Mouse (Mus musculus): Measurements from ENCODE around the gene Usp48. TPM values are rescaled to one million over a fixed set of nuclear protein-coding genes. Genes with fewer than 3 reads are reported as not detected.
"Not testable (repeated sequence)": the region's sequence is repeated elsewhere in the genome, so short reads cannot be mapped to it uniquely, and the experiment has no call there.

The Usp48 gene
- polyA plus RNA-seq, 1 experiment from 2014 or later, result 74.2 TPM

GRCm38 (mm10) chr4:137577486-137577885 is 16.1 kb upstream of the Usp48 start:
- no peak overlapping the region for H3K9ac ChIP-seq
- TF ChIP-seq CTCF (IDR thresholded peaks at IDR 0.05; ENCODE audit: low read depth), result no peak
- ATAC-seq (ENCODE audit: insufficient read depth) (no peak), DNase-seq (no peak)
- no peaks in the 10 kb centered on the region for H3K9me3 ChIP-seq (ENCODE audit: low read depth, low read length)
- H3K27ac ChIP-seq (ENCODE audit: low read depth), result no peak overlapping the region
- H3K27me3 ChIP-seq (ENCODE audit: insufficient read depth, low read length), result peaks cover 4% of the 10 kb centered on the region; the same call in 1 of the 2 replicates
- no peak overlapping the region for H3K4me2 ChIP-seq
- H3K36me3 ChIP-seq (ENCODE audit: insufficient read depth), result 0 out of 2 replicates have a peak, but pooled peaks cover 3% of the 10 kb centered on the region
- H3K4me3 ChIP-seq (ENCODE audit: low read depth, low read length), result no peak overlapping the region
- WGBS, result 96% methylated on average over 12 of the region's 12 CpGs
- H3K4me1 ChIP-seq (ENCODE audit: insufficient read depth), result no peaks in the 10 kb centered on the region

GRCm38 (mm10) chr4:137578181-137578845 is 15.2 kb upstream of the Usp48 start:
- Histone ChIP-seq H3K4me3 (ENCODE audit: low read depth, low read length) (peak overlapping the region; percentile 29), H3K4me2 (peak overlapping the region; percentile 62), H3K27me3 (ENCODE audit: insufficient read depth, low read length) (peaks cover 4% of the 10 kb centered on the region; the same call in 1 of the 2 replicates), H3K36me3 (ENCODE audit: insufficient read depth) (no peaks in the 10 kb centered on the region), H3K4me1 (ENCODE audit: insufficient read depth) (no peaks in the 10 kb centered on the region), H3K27ac (ENCODE audit: low read depth) (no peak overlapping the region), H3K9ac (no peak overlapping the region), H3K9me3 (ENCODE audit: low read depth, low read length) (no peaks in the 10 kb centered on the region)
- TF ChIP-seq CTCF (IDR thresholded peaks at IDR 0.05; ENCODE audit: low read depth), result peak; percentile 85
- 3% methylated on average over 39 of the region's 39 CpGs for WGBS
- DNase-seq, result peak; percentile 72
- peak; percentile 59 for ATAC-seq (ENCODE audit: insufficient read depth)

DNA sequence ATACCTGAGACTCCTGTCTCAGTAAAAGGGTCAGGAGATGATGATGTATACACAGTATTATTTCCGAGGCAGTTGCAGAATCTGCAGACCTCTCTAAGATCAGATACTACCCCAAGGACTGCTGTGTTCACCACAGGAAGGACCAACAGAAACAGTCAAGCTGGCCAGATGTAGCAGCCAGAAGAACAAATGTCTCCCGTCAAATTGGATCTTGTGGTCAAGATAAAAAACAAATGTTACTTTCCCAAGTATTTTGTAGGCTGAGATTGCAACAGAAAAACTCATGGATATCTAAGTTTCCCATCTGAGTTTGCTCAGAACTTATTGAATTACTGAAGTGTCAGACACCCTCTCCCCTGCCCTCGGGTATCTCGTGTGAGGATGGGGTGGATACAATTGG is 13.8 kb upstream of the Usp48 start:
- no peak for TF ChIP-seq CTCF (IDR thresholded peaks at IDR 0.05; ENCODE audit: low read depth)
- Histone ChIP-seq H3K27me3 (ENCODE audit: insufficient read depth, low read length) (peaks cover 4% of the 10 kb centered on the region; the same call in 1 of the 2 replicates), H3K4me2 (no peak overlapping the region), H3K9me3 (ENCODE audit: low read depth, low read length) (no peaks in the 10 kb centered on the region), H3K9ac (no peak overlapping the region), H3K36me3 (ENCODE audit: insufficient read depth) (no peaks in the 10 kb centered on the region), H3K4me1 (ENCODE audit: insufficient read depth) (no peaks in the 10 kb centered on the region), H3K27ac (ENCODE audit: low read depth) (no peak overlapping the region), H3K4me3 (ENCODE audit: low read depth, low read length) (no peak overlapping the region)
- ATAC-seq (ENCODE audit: insufficient read depth) (no peak), DNase-seq (peak; percentile 33)
- 38% methylated on average over 4 of the region's 4 CpGs for WGBS

DNA sequence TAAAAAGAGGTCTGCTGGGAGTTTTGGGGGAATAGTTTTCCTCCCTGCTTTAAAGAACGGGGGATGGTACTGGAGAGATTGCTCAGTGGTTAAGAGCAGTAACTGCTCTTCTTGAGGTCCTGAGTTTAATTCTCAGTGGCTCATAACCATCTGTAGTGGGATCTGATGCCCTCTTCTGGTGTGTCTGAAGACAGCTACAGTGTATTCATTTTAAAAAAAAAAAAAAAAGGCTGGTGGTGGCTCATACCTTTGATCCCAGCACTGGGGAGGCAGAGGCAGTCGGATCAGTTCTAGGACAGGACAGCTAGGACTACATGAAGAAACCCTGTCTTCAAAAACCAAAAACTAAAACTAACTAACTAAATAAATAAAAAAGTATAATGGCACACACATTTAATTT is 13.3 kb upstream of the Usp48 start:
- 67% methylated on average over 2 of the region's 2 CpGs for WGBS
- Histone ChIP-seq H3K36me3 (ENCODE audit: insufficient read depth) (no peaks in the 10 kb centered on the region), H3K27me3 (ENCODE audit: insufficient read depth, low read length) (peaks cover 4% of the 10 kb centered on the region; the same call in 1 of the 2 replicates), H3K4me2 (no peak overlapping the region), H3K4me3 (ENCODE audit: low read depth, low read length) (no peak overlapping the region), H3K9ac (no peak overlapping the region), H3K27ac (ENCODE audit: low read depth) (no peak overlapping the region), H3K4me1 (ENCODE audit: insufficient read depth) (no peaks in the 10 kb centered on the region), H3K9me3 (ENCODE audit: low read depth, low read length) (no peaks in the 10 kb centered on the region)
- no peak for TF ChIP-seq CTCF (IDR thresholded peaks at IDR 0.05; ENCODE audit: low read depth)
- DNase-seq, result no peak
- no peak for ATAC-seq (ENCODE audit: insufficient read depth)

DNA sequence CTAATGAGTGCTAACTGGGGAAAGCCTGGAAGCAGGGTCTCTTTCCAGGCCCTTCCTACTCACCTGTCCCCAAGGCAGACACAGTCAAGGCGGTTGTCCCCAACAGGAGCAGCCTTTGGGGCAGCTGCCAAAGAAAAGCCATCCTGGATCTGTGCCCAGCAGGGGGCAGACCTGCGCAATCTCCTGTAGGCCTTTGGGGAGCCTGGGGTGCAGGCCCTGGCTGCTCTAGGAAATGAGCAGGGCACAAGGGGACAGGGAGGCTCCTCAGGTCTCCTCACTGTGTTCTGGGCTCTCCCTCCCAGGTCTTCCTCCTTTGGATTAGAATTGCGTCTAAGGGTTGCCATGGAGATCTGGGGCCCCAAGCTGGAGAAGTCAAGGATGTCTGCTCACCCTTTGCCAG is 11.7 kb upstream of the Usp48 start:
- ATAC-seq (ENCODE audit: insufficient read depth), result no peak
- H3K4me3 ChIP-seq (ENCODE audit: low read depth, low read length), result no peak overlapping the region
- peak; percentile 42 for DNase-seq
- WGBS, result 34% methylated on average over 3 of the region's 3 CpGs
- no peak overlapping the region for H3K27ac ChIP-seq (ENCODE audit: low read depth)
- no peak overlapping the region for H3K4me2 ChIP-seq
- TF ChIP-seq CTCF (IDR thresholded peaks at IDR 0.05; ENCODE audit: low read depth), result peak; percentile 62
- peaks cover 4% of the 10 kb centered on the region; the same call in 1 of the 2 replicates for H3K27me3 ChIP-seq (ENCODE audit: insufficient read depth, low read length)
- H3K9ac ChIP-seq, result no peak overlapping the region; the same call in 1 of the 2 replicates
- no peaks in the 10 kb centered on the region for H3K9me3 ChIP-seq (ENCODE audit: low read depth, low read length)
- H3K4me1 ChIP-seq (ENCODE audit: insufficient read depth), result no peaks in the 10 kb centered on the region
- H3K36me3 ChIP-seq (ENCODE audit: insufficient read depth), result no peaks in the 10 kb centered on the region

DNA sequence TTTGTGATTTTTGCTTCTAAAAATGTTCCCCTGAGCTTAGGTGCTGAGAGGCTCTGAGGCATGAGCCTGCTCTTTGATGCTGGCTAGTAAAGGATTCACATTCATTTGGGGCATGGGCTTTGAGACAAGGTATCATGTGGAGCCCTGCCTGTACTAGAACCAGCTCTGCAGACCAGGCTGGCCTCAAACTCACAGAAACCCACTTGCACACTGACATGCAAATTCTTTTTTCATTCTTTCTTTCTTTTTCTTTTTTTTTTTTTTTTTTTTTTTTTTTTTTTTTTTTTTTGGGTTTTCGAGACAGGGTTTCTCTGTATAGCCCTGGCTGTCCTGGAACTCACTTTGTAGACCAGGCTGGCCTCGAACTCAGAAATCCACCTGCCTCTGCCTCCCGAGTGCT is 4.5 kb upstream of the Usp48 start:
- not testable (repeated sequence) for H3K4me1 ChIP-seq (ENCODE audit: insufficient read depth); ATAC-seq (ENCODE audit: insufficient read depth); H3K9ac ChIP-seq; H3K27me3 ChIP-seq (ENCODE audit: insufficient read depth, low read length); H3K36me3 ChIP-seq (ENCODE audit: insufficient read depth); H3K4me2 ChIP-seq; DNase-seq; H3K9me3 ChIP-seq (ENCODE audit: low read depth, low read length); H3K4me3 ChIP-seq (ENCODE audit: low read depth, low read length); H3K27ac ChIP-seq (ENCODE audit: low read depth)
- WGBS, result 74% methylated on average over 2 of the region's 3 CpGs

GRCm38 (mm10) chr4:137589586-137589985 is 4.0 kb upstream of the Usp48 start:
- TF ChIP-seq CTCF (IDR thresholded peaks at IDR 0.05; ENCODE audit: low read depth), result no peak
- 86% methylated on average over 3 of the region's 3 CpGs for WGBS
- ATAC-seq (ENCODE audit: insufficient read depth) (no peak), DNase-seq (no peak)
- no peaks in the 10 kb centered on the region for H3K4me1 ChIP-seq (ENCODE audit: insufficient read depth)
- H3K27me3 ChIP-seq (ENCODE audit: insufficient read depth, low read length), result no peaks in the 10 kb centered on the region
- no peaks in the 10 kb centered on the region for H3K36me3 ChIP-seq (ENCODE audit: insufficient read depth)
- H3K4me3 ChIP-seq (ENCODE audit: low read depth, low read length), result no peak overlapping the region
- H3K4me2 ChIP-seq, result no peak overlapping the region
- H3K9ac ChIP-seq, result no peak overlapping the region
- no peaks in the 10 kb centered on the region for H3K9me3 ChIP-seq (ENCODE audit: low read depth, low read length)
- no peak overlapping the region for H3K27ac ChIP-seq (ENCODE audit: low read depth)

All from lung, embryonic 14.5 days (tissue).